Mouse (Mus musculus) cerebellum, adult 2 months (tissue): ENCODE measurements around the gene Tssc4.

Experiments
- CTCF ChIP-seq: fragments of 200-500 bp; IDR thresholded peaks from 2 replicates; pipeline ENCODE4 v1.5.1; 2011; ENCODE audit warnings: low read depth, mild to moderate bottlenecking, control low read depth, low read length, moderate library complexity, borderline replicate concordance; ENCODE audit not compliant: insufficient read depth
- POLR2A ChIP-seq: fragments of 200-500 bp; IDR thresholded peaks from 2 replicates; pipeline ENCODE4 v1.6.1; 2011; ENCODE audit warnings: low read length, control low read depth, borderline replicate concordance; ENCODE audit not compliant: insufficient read depth

DNA sequence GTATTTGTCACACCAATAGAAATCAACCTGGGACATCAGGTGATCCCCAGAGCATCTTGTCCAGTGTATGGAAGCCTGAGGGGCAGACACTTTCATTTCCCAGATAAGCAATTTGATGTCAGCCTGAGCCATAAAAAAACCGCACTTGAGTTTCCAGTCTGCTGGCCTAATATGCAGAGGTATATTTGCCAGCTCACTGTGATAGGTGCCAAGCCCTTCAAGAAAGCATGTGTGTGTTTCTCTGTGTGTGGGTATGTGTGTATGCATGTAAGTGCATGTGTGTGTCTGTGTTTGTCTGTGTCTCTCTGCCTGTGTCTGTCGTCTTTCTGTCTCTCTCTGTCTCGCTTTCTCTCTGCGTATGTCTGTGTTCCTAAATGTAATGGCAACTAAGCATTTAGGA is 41.9 kb upstream of the Tssc4 start:
- TF ChIP-seq CTCF: no peak
- TF ChIP-seq POLR2A: no peak
